Comparison of ENCODE assay signal across 9 mouse cellular contexts in the genomic region with DNA sequence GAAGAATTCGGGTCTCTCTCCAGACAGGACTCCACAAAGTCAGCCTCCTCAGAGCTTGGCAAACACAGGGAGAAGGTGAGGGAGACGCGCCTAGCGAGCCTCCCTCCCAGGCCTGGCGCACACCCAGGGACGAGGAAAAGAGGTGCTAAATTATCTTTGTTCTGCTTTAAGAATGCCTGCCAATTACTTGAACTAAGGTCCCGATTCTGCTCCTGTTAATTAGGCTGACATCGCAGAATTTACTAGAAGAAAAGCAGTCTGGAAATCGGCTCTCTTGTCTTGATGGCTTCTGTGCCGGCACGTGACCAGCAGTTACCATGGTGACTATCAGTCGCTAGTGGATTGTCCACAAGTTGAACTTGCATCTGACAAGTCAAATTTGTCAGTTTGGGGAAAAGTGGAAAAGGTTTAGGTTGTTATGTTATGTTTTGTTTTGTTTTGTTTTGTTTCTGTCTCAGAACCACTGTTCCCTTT.
DNase-seq lines count a peak whose midpoint lies in the region; ATAC-seq and TF ChIP-seq lines count a peak whose summit lies in the region.
"Had no signal": no experiment of that assay in that cellular context is flagged by ENCODE, and none has a peak within 500 bp of the region (broad histone marks: within the 10 kb centered on the region; RNA-seq: fewer than 3 reads in every experiment).

No protein-coding gene starts in this region.

- ATAC-seq in cerebellum, adult (ENCODE audit: insufficient number of reproducible peaks, low FRiP score, low TSS enrichment), result no peak
- ATAC-seq in heart, embryonic 14.5 days (ENCODE audit: insufficient number of reproducible peaks, insufficient read depth, low FRiP score, low read depth), result no peak
- peak; percentile 60; the same call in 1 of the 2 replicates for ATAC-seq in limb, embryonic 14.5 days (ENCODE audit: low FRiP score, low read depth)

- no peak overlapping the region for H3K9ac ChIP-seq in heart, embryonic 14.5 days (ENCODE audit: low read length)
- no peak overlapping the region for H3K9ac ChIP-seq in limb, embryonic 14.5 days (ENCODE audit: low read depth, low read length, severe bottlenecking)
- H3K9ac ChIP-seq: limb, embryonic 15.5 days had no signal

- H3K4me3 ChIP-seq in heart, embryonic 14.5 days (ENCODE audit: control insufficient read depth in 1 of 2, insufficient read depth in 1 of 2, low read depth in 1 of 2, low read length in 2 of 2), result no peak overlapping the region
- no peak overlapping the region for H3K4me3 ChIP-seq in limb, embryonic 14.5 days (replicated peaks; ENCODE audit: low read length)
- H3K4me3 ChIP-seq: limb, embryonic 15.5 days had no signal

- 20% methylated on average over 12 of the region's 12 CpGs for WGBS in heart, embryonic 14.5 days
- WGBS in limb, embryonic 14.5 days, result 25% methylated on average over 12 of the region's 12 CpGs

- peak; percentile 11 for DNase-seq in cerebellum, adult 11 months
- peak; percentile 69 for DNase-seq in urinary bladder, postnatal 14 days (ENCODE audit: low spot score)
- DNase-seq in urinary bladder, adult 2 months (ENCODE audit: low spot score), result no peak
- peak; percentile 17 for DNase-seq in limb, embryonic 14.5 days (ENCODE audit: low spot score)
- DNase-seq in spleen, postnatal 10 days (ENCODE audit: low spot score in 2 of 2), result no peak
- DNase-seq in thymus, postnatal 14 days, result no peak

- H3K4me2 ChIP-seq in heart, embryonic 14.5 days (ENCODE audit: low read length), result peak overlapping the region; percentile 51
- H3K4me2 ChIP-seq in limb, embryonic 14.5 days (replicated peaks; ENCODE audit: low read depth, low read length, severe bottlenecking), result no peak overlapping the region
- H3K4me2 ChIP-seq: limb, embryonic 15.5 days had no signal

- no peak overlapping the region for H3K27ac ChIP-seq in heart, embryonic 14.5 days (replicated peaks in 1 of 2; ENCODE audit: control insufficient read depth in 1 of 2, insufficient read depth in 1 of 2, low read depth in 2 of 2, low read length in 2 of 2)
- H3K27ac ChIP-seq in limb, embryonic 14.5 days (replicated peaks; ENCODE audit: low read depth, low read length), result no peak overlapping the region
- H3K27ac ChIP-seq: limb, embryonic 15.5 days had no signal

- H3K4me1 ChIP-seq in heart, embryonic 14.5 days (ENCODE audit: control insufficient read depth in 2 of 2, insufficient read depth in 2 of 2, low read length in 2 of 2), result peaks cover 30 to 36% of the 10 kb centered on the region in 2 experiments
- H3K4me1 ChIP-seq in limb, embryonic 14.5 days (ENCODE audit: control insufficient read depth, insufficient read depth, low read length), result peaks cover 4% of the 10 kb centered on the region; the same call in 1 of the 2 replicates

- H3K36me3 ChIP-seq in heart, embryonic 14.5 days (ENCODE audit: control insufficient read depth, insufficient read depth, low read length), result no peaks in the 10 kb centered on the region
- no peaks in the 10 kb centered on the region for H3K36me3 ChIP-seq in limb, embryonic 14.5 days (ENCODE audit: control insufficient read depth, insufficient read depth, low read length)
- H3K36me3 ChIP-seq: limb, embryonic 15.5 days had no signal

- no peaks in the 10 kb centered on the region for H3K9me3 ChIP-seq in heart, embryonic 14.5 days (ENCODE audit: control insufficient read depth, low read length)
- H3K9me3 ChIP-seq in limb, embryonic 14.5 days (ENCODE audit: control insufficient read depth, low read length), result no peaks in the 10 kb centered on the region
- H3K9me3 ChIP-seq: limb, embryonic 15.5 days had no signal

- TF ChIP-seq POLR2A in limb, embryonic 14.5 days (IDR thresholded peaks at IDR 0.05; ENCODE audit: borderline replicate concordance, extremely low read depth, insufficient read depth, insufficient read length), result no peak

- H3K27me3 ChIP-seq in heart, embryonic 14.5 days (ENCODE audit: control insufficient read depth, insufficient read depth, low read length), result no peaks in the 10 kb centered on the region
- H3K27me3 ChIP-seq in limb, embryonic 14.5 days (ENCODE audit: control insufficient read depth, insufficient read depth, low read length), result no peaks in the 10 kb centered on the region
- H3K27me3 ChIP-seq: limb, embryonic 15.5 days had no signal

Comparison
In these comparisons a context has a peak if more than half of its experiments do, and no peak if none do; other contexts are left out.
1. DNase-seq: peak in cerebellum, adult 11 months (single experiment), urinary bladder, postnatal 14 days (single experiment) and limb, embryonic 14.5 days (single experiment); none in urinary bladder, adult 2 months (single experiment), spleen, postnatal 10 days (0 of 2) and thymus, postnatal 14 days (single experiment).